Mouse (Mus musculus) macrophage (primary cell): ENCODE measurements around the gene Rdh9. TPM values are rescaled to one million over a fixed set of nuclear protein-coding genes. Genes with fewer than 3 reads are reported as not detected.

ENCODE experiments used
- H3K27ac ChIP-seq: fragments of 350-480 bp; formaldehyde crosslinking; 2 replicates; pipeline ENCODE4 v1.9.0; 2021
- H3K36me3 ChIP-seq: fragments of 350-480 bp; formaldehyde crosslinking; 2 replicates; pipeline ENCODE4 v1.9.0; 2021; ENCODE audit errors: inconsistent target
- H3K4me3 ChIP-seq: fragments of 350-480 bp; formaldehyde crosslinking; 2 replicates; pipeline ENCODE4 v1.9.0; 2021; ENCODE audit errors: inconsistent target
- H3K79me2 ChIP-seq: fragments of 350-480 bp; formaldehyde crosslinking; 2 replicates; pipeline ENCODE4 v1.9.0; 2021; ENCODE audit errors: inconsistent target
- WGBS: methylation state at CpG from one replicate; pipeline ENCODE4 v1.1.7; 2026; ENCODE audit warnings: inconsistent platforms; ENCODE audit not compliant: missing documents; 5-methylcytosine and 5-hydroxymethylcytosine counted together
- polyA plus RNA-seq: library from polyadenylated mRNA; stranded (reverse); fragments of 250-400 nt; gene quantifications from 3 replicates; pipeline ENCODE4 v1.2.4, GENCODE M21; 2018; ENCODE audit warnings: inconsistent platforms
- total RNA-seq, 78 experiments: library from RNA; depleted of rRNA; stranded (reverse); fragments of 250-400 nt; gene quantifications; 1 replicate in 9 of 78; 2 replicates in 24 of 78; 3 replicates in 43 of 78; 4 replicates in 2 of 78; pipeline ENCODE4 v1.2.4; 2018; ENCODE audit warnings: inconsistent platforms in 56 of 78

Gene Rdh9
- total RNA-seq (2018; cell fraction: chromatin; rRNA removed), result 1 to 10 TPM in 5 of 26 experiments, under 1 TPM in 12, not detected in 9; 0.25 to 2.2 (median 0.77) TPM
- under 1 TPM in 24 of 26 experiments, not detected in 2; 0.04 to 0.19 (median 0.09) TPM for total RNA-seq (2018; cell fraction: cytosol; rRNA removed)
- total RNA-seq (2018; cell fraction: nucleus; rRNA removed), result under 1 TPM in 4 of 26 experiments, not detected in 22; 0.18 to 0.74 (median 0.37) TPM
- polyA plus RNA-seq, result 0.13 to 0.16 TPM in 2 of 3 replicates, not detected in the other

GRCm38 (mm10) chr10:127776011-127776410 lies at the start of gene Rdh9:
TSS of gene Rdh9 (plus strand) at chr10:127776386.
- Histone ChIP-seq H3K27ac (no peak within 1 kb of the TSS), H3K4me3 (no peak within 1 kb of the TSS), H3K79me2 (no peaks in the 10 kb centered on the region), H3K36me3 (no peaks in the 10 kb centered on the region)
- 75% methylated on average over 2 of the region's 2 CpGs for WGBS

GRCm38 (mm10) chr10:127728437-127728836 lies 47.7 kb upstream of the Rdh9 start:
- no peak overlapping the region for H3K27ac ChIP-seq
- H3K79me2 ChIP-seq, result no peaks in the 10 kb centered on the region
- no peaks in the 10 kb centered on the region for H3K36me3 ChIP-seq
- WGBS, result 68% methylated on average over 8 of the region's 8 CpGs
- H3K4me3 ChIP-seq, result no peak overlapping the region

- Histone ChIP-seq H3K79me2 (no peaks in the 10 kb centered on the region), H3K4me3 (no peak overlapping the region), H3K27ac (no peak overlapping the region), H3K36me3 (no peaks in the 10 kb centered on the region)
- 85% methylated on average over 11 of the region's 11 CpGs for WGBS
Measured at GRCm38 (mm10) chr10:127730285-127730932, 45.8 kb upstream of the Rdh9 start.

GRCm38 (mm10) chr10:127730933-127731310 lies 45.3 kb upstream of the Rdh9 start:
- Histone ChIP-seq H3K27ac (no peak overlapping the region), H3K4me3 (no peak overlapping the region), H3K36me3 (no peaks in the 10 kb centered on the region), H3K79me2 (no peaks in the 10 kb centered on the region)
- WGBS, result 68% methylated on average over 9 of the region's 9 CpGs

- Histone ChIP-seq H3K36me3 (no peaks in the 10 kb centered on the region), H3K27ac (no peak overlapping the region), H3K79me2 (no peaks in the 10 kb centered on the region), H3K4me3 (no peak overlapping the region)
- 23% methylated on average over 5 of the region's 5 CpGs for WGBS
Measured at GRCm38 (mm10) chr10:127731397-127731796, 44.8 kb upstream of the Rdh9 start.

GRCm38 (mm10) chr10:127734434-127734833 lies 41.8 kb upstream of the Rdh9 start:
- no peak overlapping the region for H3K4me3 ChIP-seq
- H3K79me2 ChIP-seq, result no peaks in the 10 kb centered on the region
- WGBS, result 75% methylated on average over 5 of the region's 5 CpGs
- H3K36me3 ChIP-seq, result no peaks in the 10 kb centered on the region
- H3K27ac ChIP-seq, result no peak overlapping the region

- Histone ChIP-seq H3K4me3 (no peak overlapping the region), H3K27ac (no peak overlapping the region), H3K79me2 (peaks cover 13% of the 10 kb centered on the region; the same call in 1 of the 2 replicates), H3K36me3 (no peaks in the 10 kb centered on the region)
- 28% methylated on average over 2 of the region's 2 CpGs for WGBS
Measured at GRCm38 (mm10) chr10:127736266-127736665, 39.9 kb upstream of the Rdh9 start.

- 6% methylated on average over 4 of the region's 4 CpGs for WGBS
- H3K79me2 ChIP-seq, result peaks cover 20% of the 10 kb centered on the region; the same call in 1 of the 2 replicates
- peak overlapping the region; percentile 42 for H3K27ac ChIP-seq
- peaks cover 5% of the 10 kb centered on the region; the same call in 1 of the 2 replicates for H3K36me3 ChIP-seq
- no peak overlapping the region for H3K4me3 ChIP-seq
Measured at GRCm38 (mm10) chr10:127736916-127737315, 39.3 kb upstream of the Rdh9 start.

- peak overlapping the region; percentile 42 for H3K27ac ChIP-seq
- peaks cover 24% of the 10 kb centered on the region; the same call in 1 of the 2 replicates for H3K79me2 ChIP-seq
- no peak overlapping the region for H3K4me3 ChIP-seq
- H3K36me3 ChIP-seq, result peaks cover 11% of the 10 kb centered on the region; the same call in 1 of the 2 replicates
- WGBS, result 54% methylated on average over 2 of the region's 2 CpGs
Measured at GRCm38 (mm10) chr10:127737552-127737951, 38.6 kb upstream of the Rdh9 start.

- H3K79me2 ChIP-seq, result peaks cover 31% of the 10 kb centered on the region; the same call in 1 of the 2 replicates
- 42% methylated on average over 13 of the region's 13 CpGs for WGBS
- H3K27ac ChIP-seq, result no peak overlapping the region
- H3K36me3 ChIP-seq, result peaks cover 19% of the 10 kb centered on the region; the same call in 1 of the 2 replicates
- H3K4me3 ChIP-seq, result peak overlapping the region; percentile 40
Measured at GRCm38 (mm10) chr10:127738151-127738882, 37.9 kb upstream of the Rdh9 start.

- under 1% methylated on average over 51 of the region's 61 CpGs for WGBS
- peaks cover 27% of the 10 kb centered on the region for H3K36me3 ChIP-seq
- no peak within 1 kb of the TSS for H3K27ac ChIP-seq
- H3K4me3 ChIP-seq, result peak within 1 kb of the TSS; percentile 54
- H3K79me2 ChIP-seq, result peaks cover 40% of the 10 kb centered on the region; the same call in 1 of the 2 replicates
Measured at GRCm38 (mm10) chr10:127739083-127739660, 37.0 kb upstream of the Rdh9 start, which contains the start of gene Zbtb39. TSS of gene Zbtb39 (plus strand) at chr10:127739538.

GRCm38 (mm10) chr10:127739661-127740161 lies 36.5 kb upstream of the Rdh9 start:
- no peak overlapping the region for H3K27ac ChIP-seq
- H3K36me3 ChIP-seq, result peaks cover 33% of the 10 kb centered on the region
- peak overlapping the region; percentile 54 for H3K4me3 ChIP-seq
- under 1% methylated on average over 46 of the region's 55 CpGs for WGBS
- H3K79me2 ChIP-seq, result peaks cover 42% of the 10 kb centered on the region; the same call in 1 of the 2 replicates

GRCm38 (mm10) chr10:127744661-127745060 lies 31.5 kb upstream of the Rdh9 start:
- Histone ChIP-seq H3K4me3 (no peak overlapping the region), H3K79me2 (peaks cover 42% of the 10 kb centered on the region; the same call in 1 of the 2 replicates), H3K27ac (no peak overlapping the region), H3K36me3 (peaks cover 40% of the 10 kb centered on the region)
- 92% methylated on average over 5 of the region's 5 CpGs for WGBS

GRCm38 (mm10) chr10:127745886-127746285 lies 30.3 kb upstream of the Rdh9 start:
- H3K36me3 ChIP-seq, result peaks cover 40% of the 10 kb centered on the region

More at GRCm38 (mm10) chr10:127745886-127746285, 30.3 kb upstream of the Rdh9 start:
- WGBS, result 52% methylated on average over 4 of the region's 5 CpGs
- Histone ChIP-seq H3K27ac (no peak overlapping the region), H3K4me3 (no peak overlapping the region), H3K79me2 (peaks cover 32% of the 10 kb centered on the region; the same call in 1 of the 2 replicates)
